Mouse (Mus musculus) intestine, embryonic 15.5 days (tissue): Measurements from ENCODE around the gene Tmem178b. TPM values are rescaled to one million over a fixed set of nuclear protein-coding genes. Genes with fewer than 3 reads are reported as not detected.

Experiments
- ATAC-seq: fragments of 200-750 bp; cut with Nextera tagmentation; 2 replicates; pipeline ENCODE4 v1.8.0; 2017; ENCODE audit warnings: moderate TSS enrichment, moderate library complexity
- H3K27ac ChIP-seq: fragments of 300-500 bp; sonication (generic); 2 replicates; pipeline ENCODE4 v1.5.1; 2015; ENCODE audit warnings: mild to moderate bottlenecking, inconsistent platforms
- H3K27me3 ChIP-seq: fragments of 300-500 bp; sonication (generic); replicated peaks from 2 replicates; pipeline ENCODE4 v1.6.1; 2015; ENCODE audit warnings: inconsistent platforms
- H3K36me3 ChIP-seq: fragments of 300-500 bp; sonication (generic); 2 replicates; pipeline ENCODE4 v1.6.1; 2015; ENCODE audit warnings: inconsistent platforms
- H3K4me1 ChIP-seq: fragments of 300-500 bp; sonication (generic); replicated peaks from 2 replicates; pipeline ENCODE4 v1.6.1; 2015; ENCODE audit warnings: inconsistent platforms
- H3K4me2 ChIP-seq: fragments of 300-500 bp; sonication (generic); replicated peaks from 2 replicates; pipeline ENCODE4 v1.6.1; 2015; ENCODE audit warnings: mild to moderate bottlenecking, inconsistent platforms
- H3K4me3 ChIP-seq: fragments of 300-500 bp; sonication (generic); replicated peaks from 2 replicates; pipeline ENCODE4 v1.5.1; 2015; ENCODE audit warnings: inconsistent platforms
- H3K9ac ChIP-seq: fragments of 300-500 bp; sonication (generic); 2 replicates; pipeline ENCODE4 v1.6.1; 2015; ENCODE audit warnings: inconsistent platforms
- H3K9me3 ChIP-seq: fragments of 300-500 bp; sonication (generic); 2 replicates; pipeline ENCODE4 v1.6.1; 2016; ENCODE audit warnings: inconsistent platforms
- WGBS: fragments of 180-500 bp; shearing (Covaris S2); methylation state at CpG from one replicate; pipeline ENCODE4 v1.1.7; 2015; 5-methylcytosine and 5-hydroxymethylcytosine counted together
- polyA plus RNA-seq: library from polyadenylated mRNA; unstranded; fragments of >200 nt; fragmentation: Nextera tagmentation; extraction: Ambion mirVana; gene quantifications from 2 replicates; pipeline ENCODE4 v1.2.1, GENCODE M21; 2015

Gene Tmem178b
- polyA plus RNA-seq, 1 experiment from 2014 or later = 0.68 TPM

DNA sequence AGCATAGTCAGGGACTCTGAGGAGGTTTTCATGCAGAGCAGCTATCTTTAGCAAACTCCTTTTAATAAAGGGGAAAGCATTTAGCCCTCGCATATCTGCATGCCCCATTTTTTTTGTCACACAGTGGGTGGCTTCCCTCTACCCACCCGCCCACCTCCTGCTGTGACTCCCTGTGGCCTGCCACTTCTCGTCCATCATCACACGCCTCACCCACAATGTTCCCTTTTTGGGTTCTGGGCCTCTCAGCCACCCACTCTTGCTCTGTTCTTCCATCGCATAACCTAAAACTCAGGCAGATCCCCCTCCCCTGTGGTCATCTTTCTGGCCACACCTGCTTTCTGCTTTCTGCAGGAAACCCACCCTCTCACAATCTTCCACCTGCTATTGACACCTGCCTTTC lies 288.3 kb downstream of the Tmem178b start:
- Histone ChIP-seq H3K36me3 (no peaks in the 10 kb centered on the region), H3K4me1 (no peaks in the 10 kb centered on the region), H3K4me3 (no peak overlapping the region), H3K9me3 (no peaks in the 10 kb centered on the region), H3K9ac (no peak overlapping the region), H3K27ac (no peak overlapping the region), H3K27me3 (no peaks in the 10 kb centered on the region), H3K4me2 (no peak overlapping the region)
- WGBS = 73% methylated on average over 5 of the region's 5 CpGs
- no peak for ATAC-seq

DNA sequence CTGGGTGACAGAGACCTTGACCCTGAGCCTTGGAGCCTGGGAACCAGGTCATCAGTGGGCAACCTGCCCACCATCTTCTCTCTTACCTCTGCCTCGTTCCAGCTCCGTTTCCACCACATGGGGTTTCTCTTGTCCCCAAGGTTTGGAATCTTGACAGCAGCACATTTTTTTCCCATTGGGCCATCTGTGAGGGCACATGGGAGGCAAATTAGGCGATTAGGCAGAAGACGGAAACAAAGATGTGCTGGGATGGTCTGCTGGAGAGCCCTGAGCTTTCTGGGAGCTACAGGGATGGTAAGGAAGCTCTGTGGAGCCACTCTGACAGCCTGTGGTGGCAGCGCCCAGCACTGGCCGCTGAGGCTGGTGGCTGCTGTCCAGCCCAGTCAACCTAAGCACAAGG lies 300.5 kb downstream of the Tmem178b start:
- Histone ChIP-seq H3K27ac (no peak overlapping the region), H3K4me3 (no peak overlapping the region)
- WGBS = 70% methylated on average over 6 of the region's 6 CpGs

DNA sequence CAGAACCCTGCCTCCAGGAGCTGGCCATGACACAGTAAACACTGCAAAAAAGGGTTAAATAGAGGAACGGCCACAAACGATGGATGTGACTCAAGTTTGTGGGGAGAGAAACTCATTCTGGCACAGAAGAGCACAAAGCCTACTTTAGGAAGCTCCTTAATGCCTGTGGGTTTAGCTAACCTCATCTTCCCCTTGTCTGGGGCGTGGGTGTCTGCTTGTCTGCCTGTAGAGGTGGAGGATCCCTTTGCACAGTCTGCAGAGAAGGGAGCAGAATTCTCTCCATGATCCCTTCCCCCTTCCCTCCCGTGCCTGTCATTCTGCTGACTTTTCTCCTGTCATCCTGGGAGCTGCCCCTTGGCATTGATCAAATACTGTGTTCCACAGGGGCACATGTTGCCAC lies 304.8 kb downstream of the Tmem178b start:
- Histone ChIP-seq H3K9me3 (no peaks in the 10 kb centered on the region), H3K4me2 (no peak overlapping the region), H3K4me3 (no peak overlapping the region), H3K27ac (no peak overlapping the region), H3K27me3 (no peaks in the 10 kb centered on the region), H3K4me1 (no peaks in the 10 kb centered on the region), H3K36me3 (no peaks in the 10 kb centered on the region), H3K9ac (no peak overlapping the region)
- ATAC-seq = no peak
- WGBS = 46% methylated on average over 4 of the region's 4 CpGs

More for the DNA sequence above, 300.5 kb downstream of the Tmem178b start:
- ATAC-seq = no peak
- no peaks in the 10 kb centered on the region for H3K9me3 ChIP-seq
- no peaks in the 10 kb centered on the region for H3K4me1 ChIP-seq
- H3K36me3 ChIP-seq = no peaks in the 10 kb centered on the region
- no peak overlapping the region for H3K4me2 ChIP-seq
- no peak overlapping the region for H3K9ac ChIP-seq
- no peaks in the 10 kb centered on the region for H3K27me3 ChIP-seq

DNA sequence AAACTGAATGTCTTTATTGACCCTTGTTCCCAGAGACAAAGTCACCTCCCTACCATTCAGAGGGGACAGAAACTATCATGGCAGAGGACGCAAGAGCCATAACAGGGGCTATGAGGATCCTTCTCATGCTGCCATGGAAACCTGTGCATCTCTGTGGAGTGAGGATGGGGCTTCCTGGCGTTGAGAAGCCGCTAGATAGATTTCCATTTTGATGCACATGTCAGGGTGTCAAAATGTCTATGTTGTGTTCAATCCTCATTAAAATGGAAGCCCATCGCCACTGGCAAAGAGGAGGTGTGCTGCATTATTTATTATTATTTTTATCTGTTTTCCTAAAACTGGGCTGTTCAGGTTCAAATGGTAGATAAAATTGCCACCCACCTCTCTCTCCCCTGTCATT lies 307.5 kb downstream of the Tmem178b start:
- Histone ChIP-seq H3K36me3 (no peaks in the 10 kb centered on the region), H3K27ac (no peak overlapping the region), H3K9ac (no peak overlapping the region), H3K4me1 (no peaks in the 10 kb centered on the region), H3K4me3 (no peak overlapping the region), H3K27me3 (no peaks in the 10 kb centered on the region), H3K9me3 (no peaks in the 10 kb centered on the region), H3K4me2 (no peak overlapping the region)
- WGBS = 89% methylated on average over 4 of the region's 4 CpGs
- no peak for ATAC-seq

DNA sequence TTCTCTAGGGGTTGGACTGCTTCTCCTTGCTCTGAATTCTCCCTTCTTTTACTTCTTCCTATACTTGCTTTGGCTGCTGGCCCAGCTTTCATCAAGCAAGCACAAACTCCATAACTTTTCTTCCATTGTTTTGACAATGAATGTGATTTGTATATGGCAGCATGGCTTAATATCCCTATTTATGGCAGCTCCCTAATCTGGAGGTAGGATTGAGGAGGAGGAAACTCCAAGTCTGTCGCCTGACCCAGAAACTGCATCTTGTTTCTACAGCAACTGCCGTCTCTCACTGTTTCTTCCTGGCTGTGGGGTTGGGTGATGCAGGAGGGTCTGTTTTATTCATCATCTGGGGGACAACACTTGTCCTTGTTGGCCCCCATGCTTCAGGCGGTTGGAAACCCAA lies 327.6 kb downstream of the Tmem178b start:
- Histone ChIP-seq H3K9ac (no peak overlapping the region), H3K4me1 (no peaks in the 10 kb centered on the region), H3K36me3 (no peaks in the 10 kb centered on the region), H3K4me3 (no peak overlapping the region), H3K9me3 (no peaks in the 10 kb centered on the region; the same call in 1 of the 2 replicates), H3K27ac (no peak overlapping the region), H3K27me3 (no peaks in the 10 kb centered on the region), H3K4me2 (no peak overlapping the region)
- WGBS = 38% methylated on average over 3 of the region's 3 CpGs
- ATAC-seq = no peak

DNA sequence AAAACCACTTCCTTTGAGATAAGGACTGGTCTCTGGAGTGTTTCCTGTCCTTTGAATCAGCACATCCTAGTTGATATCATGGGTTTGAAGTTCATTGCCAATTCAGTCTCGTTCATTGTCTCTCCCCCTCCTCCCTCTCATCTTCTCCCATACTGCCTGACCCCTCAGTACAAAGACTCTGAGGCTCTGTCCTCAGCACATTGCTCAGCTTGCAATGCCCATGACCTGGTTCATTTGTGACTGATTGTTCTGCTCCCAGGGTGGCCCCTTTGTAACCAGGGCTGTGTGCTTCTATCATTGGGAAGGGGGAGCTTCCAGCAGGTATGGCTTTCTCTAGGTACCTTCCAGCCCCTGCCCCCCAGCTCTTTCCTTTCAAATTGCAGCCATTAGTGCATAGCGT lies 329.5 kb downstream of the Tmem178b start:
- no peak overlapping the region for H3K4me2 ChIP-seq
- H3K4me1 ChIP-seq = no peaks in the 10 kb centered on the region
- no peak overlapping the region for H3K9ac ChIP-seq
- H3K27ac ChIP-seq = no peak overlapping the region
- H3K9me3 ChIP-seq = no peaks in the 10 kb centered on the region; the same call in 1 of the 2 replicates
- no peaks in the 10 kb centered on the region for H3K27me3 ChIP-seq
- 70% methylated on average over 2 of the region's 2 CpGs for WGBS
- H3K4me3 ChIP-seq = no peak overlapping the region
- H3K36me3 ChIP-seq = no peaks in the 10 kb centered on the region
- no peak for ATAC-seq

DNA sequence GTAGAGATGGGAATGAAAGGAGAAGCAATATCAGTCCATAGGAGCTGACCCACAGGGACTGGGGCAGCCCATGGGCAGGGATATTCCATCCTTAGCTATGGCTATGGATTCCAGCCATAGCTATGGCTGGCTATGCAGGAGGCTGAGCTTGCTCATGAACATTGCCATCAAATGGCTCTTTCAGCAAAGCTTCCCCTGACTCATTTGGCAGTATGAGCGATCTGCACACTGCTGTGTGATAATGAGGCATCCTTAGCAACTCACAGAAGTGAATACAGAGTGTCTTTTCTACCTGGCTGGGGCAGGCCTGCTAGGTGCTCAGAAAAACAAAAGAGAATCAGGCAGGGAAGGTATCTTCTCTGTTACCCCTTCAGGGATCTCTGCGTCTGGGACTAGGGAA lies 332.3 kb downstream of the Tmem178b start:
- H3K4me1 ChIP-seq = no peaks in the 10 kb centered on the region
- H3K27ac ChIP-seq = no peak overlapping the region
- no peaks in the 10 kb centered on the region for H3K36me3 ChIP-seq
- no peaks in the 10 kb centered on the region; the same call in 1 of the 2 replicates for H3K9me3 ChIP-seq
- H3K27me3 ChIP-seq = no peaks in the 10 kb centered on the region
- H3K4me3 ChIP-seq = no peak overlapping the region
- no peak for ATAC-seq
- H3K9ac ChIP-seq = no peak overlapping the region
- WGBS = 79% methylated on average over 2 of the region's 2 CpGs
- no peak overlapping the region for H3K4me2 ChIP-seq

DNA sequence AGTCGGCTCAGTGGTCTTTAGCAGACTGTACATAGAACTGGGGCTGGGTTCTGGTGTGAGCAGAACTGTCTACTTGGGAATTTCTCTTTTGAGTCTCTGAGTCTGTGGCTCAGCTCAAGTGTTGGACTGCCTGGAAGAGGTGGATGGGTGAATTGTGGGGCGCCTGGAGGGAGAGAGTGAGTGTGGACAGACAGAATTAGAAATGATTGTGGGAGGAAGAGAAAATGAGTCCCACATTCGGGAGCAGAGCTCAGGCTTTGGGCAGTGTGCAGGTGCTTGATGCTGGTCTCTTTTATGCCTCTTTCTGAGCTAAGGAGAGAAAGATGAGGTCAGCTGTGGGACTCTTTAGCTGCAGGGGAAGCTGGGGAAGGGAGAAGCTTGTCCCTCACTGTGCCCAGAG lies 334.9 kb downstream of the Tmem178b start:
- ATAC-seq = no peak
- H3K36me3 ChIP-seq = no peaks in the 10 kb centered on the region
- H3K27ac ChIP-seq = no peak overlapping the region
- no peaks in the 10 kb centered on the region for H3K4me1 ChIP-seq
- H3K4me3 ChIP-seq = no peak overlapping the region
- H3K4me2 ChIP-seq = no peak overlapping the region
- H3K9ac ChIP-seq = no peak overlapping the region
- H3K9me3 ChIP-seq = no peaks in the 10 kb centered on the region
- H3K27me3 ChIP-seq = no peaks in the 10 kb centered on the region
- WGBS = 84% methylated on average over 3 of the region's 3 CpGs

DNA sequence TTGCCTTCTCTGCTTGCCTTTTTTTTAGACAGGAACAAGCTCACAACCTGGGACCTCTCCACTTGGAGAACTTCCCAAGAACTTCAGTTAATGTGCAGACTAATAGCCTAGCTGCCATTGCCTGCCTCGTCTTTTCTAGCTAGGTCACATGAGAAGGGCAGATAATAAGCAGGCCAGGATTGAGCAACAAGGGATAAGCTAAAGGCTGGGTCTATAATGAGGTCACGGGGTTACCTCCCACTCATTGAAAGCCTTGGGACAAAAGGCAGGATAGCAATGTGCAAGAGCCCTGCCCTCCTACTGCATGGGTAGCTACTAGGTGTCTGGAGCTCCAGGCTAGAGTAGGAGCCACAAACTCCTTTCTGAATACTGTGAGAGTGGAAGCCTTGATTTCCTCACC lies 336.1 kb downstream of the Tmem178b start:
- H3K9me3 ChIP-seq = no peaks in the 10 kb centered on the region
- H3K4me3 ChIP-seq = no peak overlapping the region
- no peak for ATAC-seq
- H3K36me3 ChIP-seq = no peaks in the 10 kb centered on the region
- no peak overlapping the region for H3K27ac ChIP-seq
- H3K4me2 ChIP-seq = no peak overlapping the region
- H3K4me1 ChIP-seq = no peaks in the 10 kb centered on the region
- no peak overlapping the region for H3K9ac ChIP-seq
- no peaks in the 10 kb centered on the region for H3K27me3 ChIP-seq
- WGBS = 46% methylated on average over 2 of the region's 2 CpGs

DNA sequence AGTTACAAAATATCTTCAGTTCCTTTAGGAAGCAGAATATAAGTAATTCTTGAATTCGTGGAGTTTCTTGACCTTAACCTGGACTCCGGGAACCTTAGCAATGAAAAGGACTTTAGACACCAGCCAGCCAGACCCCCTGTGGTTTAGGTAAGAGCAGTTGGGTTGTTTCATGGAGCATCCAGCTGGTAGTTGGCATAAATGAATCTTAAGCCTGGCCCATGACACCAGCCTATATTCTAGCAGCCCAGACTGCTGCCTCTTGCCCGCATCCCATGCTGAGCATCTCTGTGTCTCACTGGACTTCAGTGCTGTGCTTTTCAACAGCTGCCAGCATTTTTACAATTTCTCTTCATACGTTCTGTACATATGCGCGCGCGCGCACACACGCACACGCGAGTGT lies 344.1 kb downstream of the Tmem178b start:
- Histone ChIP-seq H3K36me3 (no peaks in the 10 kb centered on the region), H3K9ac (no peak overlapping the region), H3K4me3 (no peak overlapping the region), H3K27ac (no peak overlapping the region), H3K4me2 (no peak overlapping the region), H3K9me3 (no peaks in the 10 kb centered on the region), H3K4me1 (no peaks in the 10 kb centered on the region), H3K27me3 (no peaks in the 10 kb centered on the region)
- ATAC-seq = no peak
- WGBS = 97% methylated on average over 12 of the region's 12 CpGs

DNA sequence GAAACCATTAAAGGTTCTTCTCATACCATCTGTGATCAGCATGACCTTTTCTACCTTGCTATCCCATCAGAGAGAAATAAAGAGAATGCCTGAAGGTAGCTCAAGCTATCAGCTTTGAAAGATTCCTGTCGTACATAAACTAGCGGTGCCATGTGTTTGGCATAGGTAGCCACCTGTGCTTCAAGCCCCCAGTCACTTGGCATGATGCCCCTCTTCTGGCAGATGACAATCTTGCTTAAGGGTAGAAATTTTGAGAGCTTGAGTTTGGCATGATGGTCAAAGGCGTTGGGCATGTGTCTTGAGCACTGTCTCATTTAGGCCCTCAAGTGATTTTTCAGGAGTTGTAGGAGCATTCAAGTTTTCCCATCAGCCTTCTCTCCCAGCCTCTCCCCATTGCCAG lies 344.6 kb downstream of the Tmem178b start:
- Histone ChIP-seq H3K4me2 (no peak overlapping the region), H3K9me3 (no peaks in the 10 kb centered on the region), H3K9ac (no peak overlapping the region), H3K4me3 (no peak overlapping the region), H3K4me1 (no peaks in the 10 kb centered on the region), H3K36me3 (no peaks in the 10 kb centered on the region), H3K27ac (no peak overlapping the region), H3K27me3 (no peaks in the 10 kb centered on the region)
- no peak for ATAC-seq
- 91% methylated on average over 3 of the region's 3 CpGs for WGBS

DNA sequence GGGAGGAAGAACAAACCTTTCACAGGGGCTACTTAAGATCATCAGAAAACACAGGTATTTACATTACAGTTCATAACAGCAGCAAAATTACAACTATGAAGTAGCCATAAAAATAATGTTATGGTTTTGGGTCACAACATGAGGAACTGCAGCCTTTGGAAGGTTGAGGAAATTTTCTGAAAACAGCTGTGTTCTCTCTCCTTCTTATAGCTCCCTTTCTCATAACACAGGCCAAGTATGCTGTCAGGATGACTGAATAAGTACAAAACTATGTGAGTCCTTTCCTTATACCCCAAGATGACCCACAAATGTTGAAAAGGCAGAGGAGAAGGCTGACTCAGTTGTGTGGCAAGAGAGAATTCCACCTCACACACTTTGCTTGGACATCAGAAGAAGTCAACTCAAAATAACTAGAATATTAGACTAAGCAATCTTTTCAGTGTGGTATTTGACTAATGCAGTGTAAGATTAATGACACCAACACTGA lies 347.6 kb downstream of the Tmem178b start:
- H3K9ac ChIP-seq = no peak overlapping the region
- no peaks in the 10 kb centered on the region for H3K36me3 ChIP-seq
- no peak overlapping the region for H3K4me2 ChIP-seq
- no peak overlapping the region for H3K27ac ChIP-seq
- no peak overlapping the region for H3K4me3 ChIP-seq
- H3K9me3 ChIP-seq = no peaks in the 10 kb centered on the region
- no peak for ATAC-seq
- H3K4me1 ChIP-seq = no peaks in the 10 kb centered on the region
- no peaks in the 10 kb centered on the region for H3K27me3 ChIP-seq

DNA sequence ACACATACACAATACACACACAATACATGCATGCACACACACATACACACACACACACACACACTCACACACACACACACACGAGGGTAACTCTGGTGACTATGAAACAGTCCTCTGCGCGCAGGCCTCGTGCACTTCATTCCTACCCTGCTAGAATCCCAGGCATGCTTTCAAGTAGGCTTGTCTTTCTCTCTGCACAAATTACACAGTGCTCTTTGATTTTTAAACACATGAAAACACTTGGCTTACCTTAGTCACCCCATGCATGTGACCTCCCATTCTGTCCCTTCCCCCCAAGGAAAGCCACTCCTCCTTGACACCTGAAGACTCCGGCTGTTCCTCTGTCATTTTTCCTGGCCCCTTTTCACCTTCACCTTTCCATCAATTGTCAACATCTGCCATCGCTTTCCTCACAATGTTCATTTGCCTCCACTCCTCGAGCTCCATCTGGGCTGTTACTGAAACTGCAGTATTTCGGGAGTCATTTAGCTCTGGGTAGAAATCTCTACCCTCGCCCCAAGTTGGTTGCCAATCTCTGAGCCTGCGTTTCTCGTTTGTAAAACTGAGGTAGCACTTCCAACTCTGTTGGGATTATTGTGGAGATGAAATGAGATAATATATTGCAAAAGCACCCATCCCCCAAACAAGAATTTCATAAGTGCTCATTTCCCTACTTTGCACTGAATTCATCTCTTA lies 352.7 kb downstream of the Tmem178b start:
- H3K9ac ChIP-seq = no peak overlapping the region
- H3K4me2 ChIP-seq = no peak overlapping the region
- no peak overlapping the region for H3K27ac ChIP-seq
- H3K36me3 ChIP-seq = no peaks in the 10 kb centered on the region
- no peak overlapping the region for H3K4me3 ChIP-seq
- H3K9me3 ChIP-seq = no peaks in the 10 kb centered on the region
- 82% methylated on average over 11 of the region's 11 CpGs for WGBS
- H3K4me1 ChIP-seq = no peaks in the 10 kb centered on the region
- no peaks in the 10 kb centered on the region for H3K27me3 ChIP-seq
- ATAC-seq = no peak
